8 mouse cellular contexts compared by ENCODE assay signal in the genomic region with DNA sequence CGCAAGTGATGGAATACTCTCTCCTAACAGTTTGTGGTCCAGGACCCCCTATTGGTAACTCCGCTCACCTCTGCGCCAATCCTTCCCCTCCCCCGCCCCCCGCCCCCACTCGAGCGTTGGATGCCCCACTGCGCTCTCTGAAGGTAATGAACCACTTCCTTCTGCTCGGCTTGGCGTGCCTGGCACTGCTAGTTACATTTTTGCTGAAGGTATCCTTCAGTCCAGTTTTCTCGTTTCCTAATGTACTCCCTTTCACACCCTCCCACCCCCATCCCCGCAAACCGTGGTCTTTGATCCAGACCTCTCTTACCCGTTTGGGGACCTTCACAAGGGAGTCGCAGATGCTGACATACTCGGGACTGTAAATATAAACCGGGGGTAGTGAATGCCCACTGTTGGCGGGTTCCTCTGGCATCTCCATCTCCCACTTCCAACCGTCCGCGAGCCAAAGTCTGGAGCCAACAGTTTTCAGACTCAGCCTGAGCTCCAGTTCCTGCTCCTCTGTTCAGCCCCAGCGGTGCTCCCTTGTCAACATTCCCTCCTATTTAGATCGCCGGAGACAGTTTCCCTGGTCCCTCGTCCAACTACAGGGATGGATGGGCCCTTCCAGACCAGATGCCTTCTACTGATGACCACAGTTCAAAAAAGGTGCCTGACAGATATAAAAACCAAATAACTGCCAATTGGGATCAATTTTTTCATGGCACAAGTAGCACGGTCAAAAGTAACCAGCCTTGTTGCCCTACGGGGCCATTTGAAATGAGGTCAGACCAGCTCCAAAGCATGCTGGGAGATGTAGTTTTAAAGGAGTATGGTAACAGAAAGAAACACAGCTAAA. TPM values are rescaled to one million over a fixed set of nuclear protein-coding genes. Genes with fewer than 3 reads are reported as not detected.
DNase-seq lines count a peak whose midpoint lies in the region; ATAC-seq lines count a peak whose summit lies in the region.

Gene Hdac8, minus strand, starts transcription at position 716 of the 838 bp plus-strand sequence.

- H3K4me1 ChIP-seq in intestine, embryonic 14.5 days (replicated peaks; ENCODE audit: control insufficient read depth, insufficient read depth, low read length), result no peaks in the 10 kb centered on the region; the same call in 1 of the 2 replicates

- peak within 1 kb of the TSS; percentile 50 for H3K9ac ChIP-seq in intestine, embryonic 14.5 days (ENCODE audit: low read length)

- 0 out of 2 replicates have a peak, but pooled peaks cover 13% of the 10 kb centered on the region for H3K27me3 ChIP-seq in intestine, embryonic 14.5 days (replicated peaks; ENCODE audit: control insufficient read depth, insufficient read depth, low read length)

- no peaks in the 10 kb centered on the region for H3K9me3 ChIP-seq in intestine, embryonic 14.5 days (ENCODE audit: control insufficient read depth, low read length)

- peak within 1 kb of the TSS; percentile 52 for H3K4me3 ChIP-seq in intestine, embryonic 14.5 days (ENCODE audit: low read depth, low read length)

- no peaks in the 10 kb centered on the region for H3K36me3 ChIP-seq in intestine, embryonic 14.5 days (ENCODE audit: control insufficient read depth, insufficient read depth, low read length)

- H3K4me2 ChIP-seq in intestine, embryonic 14.5 days (ENCODE audit: low read length), result peak within 1 kb of the TSS; percentile 51

- 14% methylated on average over 24 of the region's 27 CpGs for WGBS in intestine, embryonic 14.5 days

- intact Hi-C loops in gastrocnemius, postnatal 14 days (cut with DNase I; ENCODE audit: low total_unique reads), result no loop called here
- intact Hi-C loops in left cerebral cortex, postnatal 10 days (cut with DNase I), result no loop called here

- DNase-seq in adrenal gland, adult 18-20 months (ENCODE audit: low spot score in 2 of 2), result peak; percentile 27 to 43
- DNase-seq in embryo, embryonic 10.5 days (ENCODE audit: low spot score), result peak; percentile 77
- peak; percentile 34 for DNase-seq in gastrocnemius, postnatal 14 days
- DNase-seq in intestine, embryonic 14.5 days (ENCODE audit: low spot score), result peak; percentile 75
- peak; percentile 42 to 50 for DNase-seq in left cerebral cortex, postnatal 10 days (ENCODE audit: extremely low spot score in 1 of 2, low spot score in 2 of 2)
- DNase-seq in right cerebral cortex, postnatal 10 days (ENCODE audit: low spot score in 2 of 2), result peak; percentile 58 to 61
- DNase-seq in yolk sac, embryonic 10.5 days (ENCODE audit: low spot score), result peak; percentile 28

- ATAC-seq in intestine, embryonic 14.5 days (replicated peaks; ENCODE audit: low FRiP score, low TSS enrichment, low read depth), result peak; percentile 85
- peak; percentile 96 for ATAC-seq in megakaryocyte progenitor cell, adult 5-6 weeks (replicated peaks; ENCODE audit: poor library complexity)

- H3K27ac ChIP-seq in intestine, embryonic 14.5 days (ENCODE audit: low read depth), result no peak within 1 kb of the TSS

RNA-seq across cellular contexts. Expression of gene Hdac8, which starts in this region (rescaled TPM):
- total RNA-seq in adrenal gland, adult 18-20 months (2021), result 1 to 10 TPM; 7.2 to 8.3 TPM
- 1 to 10 TPM; 2.9 to 3.9 TPM for total RNA-seq in gastrocnemius, postnatal 14 days (2021)
- 1.6 and 2.3 TPM in 2 replicates for polyA plus RNA-seq in intestine, embryonic 14.5 days (2014; fragmentation: Nextera tagmentation; extraction: Ambion mirVana)
- 10 to 100 TPM in 1 of 2 experiments, 1 to 10 TPM in 1; 9.7 to 12.2 TPM for total RNA-seq in left cerebral cortex, postnatal 10 days (2021)
- total RNA-seq in megakaryocyte progenitor cell, adult 5-6 weeks (2015), result 5.1 and 8.6 TPM in 2 replicates
- 12.1 and 12.2 TPM in 2 replicates for total RNA-seq in megakaryocyte progenitor cell, adult 5-6 weeks (2017)
